Mouse (Mus musculus) adrenal gland, adult (tissue): ENCODE measurements around the gene Olfr893.
"Not testable (repeated sequence)": the region's sequence is repeated elsewhere in the genome, so short reads cannot be mapped to it uniquely, and the experiment has no call there.

Experiments
- DNase-seq, 2 experiments: peaks; one replicate each; pipeline ENCODE4 v3.0.0; 2022 to 2023; ENCODE audit warnings: low spot score in 1 of 2; ENCODE audit not compliant: inconsistent age in 2 of 2

The Olfr893 gene

GRCm38 (mm10) chr9:38208065-38208464, at the start of gene Olfr893:
TSS of gene Olfr893 (plus strand) at chr9:38208365.
- DNase-seq, result no peak

GRCm38 (mm10) chr9:38168341-38168740, 39.8 kb upstream of the Olfr893 start:
- DNase-seq, result not testable (repeated sequence)

- DNase-seq, result no peak
Measured at GRCm38 (mm10) chr9:38180721-38181120, 27.4 kb upstream of the Olfr893 start, which contains the start of gene Olfr891. TSS of gene Olfr891 (minus strand) at chr9:38180821.

GRCm38 (mm10) chr9:38217755-38218154, 9.6 kb downstream of the Olfr893 start, which contains the start of gene Olfr894:
TSS of gene Olfr894 (plus strand) at chr9:38218055.
- no peak for DNase-seq

GRCm38 (mm10) chr9:38252474-38252873, 44.3 kb downstream of the Olfr893 start, which contains the start of gene Olfr143:
TSS of gene Olfr143 (plus strand) at chr9:38252774.
- no peak for DNase-seq
